Mouse (Mus musculus) telencephalon, adult 2 months (tissue): ENCODE data around the gene Scgb1b30.
A peak's percentile ranks its signal among the peaks of the same experiment; 100 is the strongest.
"Not testable (repeated sequence)": the region's sequence is repeated elsewhere in the genome, so short reads cannot be mapped to it uniquely, and the experiment has no call there.

Experiments
- DNase-seq: peaks from one replicate; pipeline ENCODE4 v3.0.0-alpha.2; 2011; ENCODE audit warnings: low read depth, low spot score

Scgb1b30 gene

GRCm38 (mm10) chr7:34094911-34095481, at the start of gene Scgb1b30:
Gene Scgb1b30 (plus strand): TSS chr7:34095431.
- no peak for DNase-seq

- not testable (repeated sequence) for DNase-seq
These were observed 27.1 kb upstream of the Scgb1b30 start for GRCm38 (mm10) chr7:34068132-34068531.

DNA sequence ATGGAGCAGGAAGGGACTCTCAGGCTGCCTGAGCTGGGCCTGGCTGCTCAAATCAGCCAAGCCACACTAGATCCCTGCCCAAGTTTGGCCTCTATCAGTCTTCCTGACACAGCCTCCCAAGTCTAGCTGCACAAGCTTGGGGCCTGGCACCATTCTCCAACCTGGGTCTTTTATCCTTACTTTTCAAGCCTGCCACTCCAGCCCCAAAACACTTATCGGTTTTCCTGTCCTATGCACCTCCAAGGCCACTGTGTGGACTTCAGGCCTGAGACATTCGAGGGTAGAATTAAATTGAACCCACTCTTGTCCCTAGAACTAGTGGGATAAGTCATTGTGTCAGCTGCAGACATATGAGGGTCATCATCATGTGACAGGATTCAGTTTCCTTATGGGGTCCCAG, 4.8 kb downstream of the Scgb1b30 start:
- DNase-seq = no peak

DNA sequence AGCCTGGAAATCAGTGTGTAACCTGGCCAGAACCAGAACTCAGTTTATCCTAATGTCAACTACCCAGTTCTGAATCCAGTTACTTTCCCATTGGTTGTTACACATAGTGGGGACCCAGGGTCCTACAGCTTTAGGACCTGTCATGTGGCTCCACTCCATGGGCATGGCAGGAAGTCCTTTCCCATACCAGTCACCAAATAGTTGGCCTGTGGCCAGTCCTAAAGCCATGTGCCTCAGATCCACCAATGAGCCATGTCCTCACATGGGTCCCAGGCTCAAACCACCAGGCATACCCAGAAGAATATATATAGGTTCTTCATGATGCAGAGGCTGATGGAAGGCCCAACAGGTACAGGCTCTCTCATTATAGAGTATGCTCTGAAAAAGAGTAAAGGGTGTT, 6.0 kb downstream of the Scgb1b30 start:
- no peak for DNase-seq

DNA sequence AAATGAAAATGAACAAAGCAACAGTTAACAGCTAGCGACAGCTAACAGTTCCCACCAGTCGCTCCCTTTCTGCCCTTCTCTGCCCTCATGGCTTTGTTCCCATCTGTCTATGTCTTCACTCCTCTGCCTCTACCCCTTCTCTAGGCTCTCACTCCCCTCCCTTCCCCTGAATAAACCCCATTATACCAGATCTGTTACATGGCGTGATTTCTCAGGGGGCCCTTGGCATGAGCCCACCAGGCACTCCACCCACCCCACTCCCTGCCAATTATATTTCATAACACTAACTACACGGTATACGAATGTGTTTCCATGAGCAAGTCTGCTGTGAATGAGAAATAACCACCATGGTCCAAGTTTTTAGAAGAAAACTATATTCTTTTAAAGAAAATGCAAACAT, 14.0 kb downstream of the Scgb1b30 start:
- DNase-seq = no peak

DNA sequence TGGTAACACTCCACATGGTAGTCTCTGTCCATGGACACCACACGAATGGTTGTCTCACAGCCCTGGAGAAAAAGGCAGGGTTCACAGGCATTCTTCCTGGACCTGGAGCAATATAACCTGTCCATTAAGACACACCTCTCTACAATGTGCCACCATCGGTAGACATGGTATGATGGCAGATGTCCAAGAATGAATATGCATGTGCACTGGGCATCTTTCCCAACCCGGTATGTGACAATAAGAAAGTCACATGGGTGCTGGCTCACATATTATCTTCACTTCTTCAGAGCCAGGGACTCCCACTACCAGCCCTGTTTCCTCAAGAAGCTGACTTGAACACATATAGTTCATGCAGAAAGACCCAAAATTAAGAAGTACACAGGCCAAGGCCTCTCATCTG, 21.4 kb downstream of the Scgb1b30 start:
- no peak for DNase-seq

GRCm38 (mm10) chr7:34120636-34121035, 25.4 kb downstream of the Scgb1b30 start:
- not testable (repeated sequence) for DNase-seq

DNA sequence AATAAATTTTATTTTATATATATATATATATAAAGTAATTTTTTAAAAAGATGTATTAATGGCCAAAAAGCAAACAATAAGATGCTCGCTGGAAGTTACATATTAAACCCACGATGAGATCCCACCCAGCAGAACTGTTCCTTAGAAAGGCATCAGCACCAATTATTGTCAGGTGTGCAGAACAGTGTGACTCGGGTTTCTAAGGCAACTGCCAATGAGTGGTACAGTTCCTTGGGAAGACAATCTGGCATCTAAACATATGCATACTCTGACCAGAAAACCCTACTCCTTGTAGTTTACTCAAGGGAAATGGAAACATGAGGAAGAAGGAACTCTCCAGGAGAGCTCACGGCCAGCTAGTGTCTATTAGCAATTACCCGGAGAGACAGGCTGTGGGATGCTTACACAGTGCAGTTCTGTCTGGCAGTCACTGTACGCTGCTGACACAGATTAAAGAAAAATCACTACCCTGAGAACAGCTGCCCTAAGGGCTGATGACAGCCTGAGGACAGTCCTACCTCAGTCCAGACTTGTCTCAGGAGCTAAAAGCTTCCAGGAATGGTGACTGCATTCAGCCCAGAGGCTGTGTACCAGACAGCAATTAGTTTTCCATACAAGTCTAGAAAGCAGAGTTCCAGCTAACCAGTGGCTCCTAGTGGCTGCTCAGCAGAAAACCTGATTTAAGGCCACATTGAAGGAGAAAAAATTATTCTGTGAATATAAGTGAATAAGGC, 27.9 kb downstream of the Scgb1b30 start:
- DNase-seq = peak; percentile 31

DNA sequence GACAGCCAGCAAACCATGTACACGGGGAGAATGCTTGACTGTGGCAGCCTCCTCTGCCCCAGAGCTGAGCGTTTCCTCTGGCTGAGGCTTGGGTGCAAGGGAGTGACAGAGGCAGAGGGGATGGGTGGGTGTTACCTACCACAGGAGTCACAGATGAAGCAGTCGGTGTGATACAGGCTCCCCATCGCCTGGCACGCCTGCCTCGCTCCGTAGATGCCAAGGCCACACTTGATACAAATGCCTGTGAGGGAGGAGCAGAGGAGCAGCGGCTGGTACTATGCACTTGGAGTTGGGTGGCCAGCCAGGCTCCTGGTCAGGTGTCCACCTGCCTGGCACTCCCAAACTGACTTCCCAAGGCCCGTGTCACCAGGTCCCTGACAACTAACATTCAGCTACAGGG, 30.1 kb downstream of the Scgb1b30 start:
- DNase-seq = no peak

- no peak for DNase-seq
These were observed 31.1 kb downstream of the Scgb1b30 start for GRCm38 (mm10) chr7:34126291-34126690.

- no peak for DNase-seq
These were observed 35.9 kb downstream of the Scgb1b30 start for GRCm38 (mm10) chr7:34131118-34131517.

DNA sequence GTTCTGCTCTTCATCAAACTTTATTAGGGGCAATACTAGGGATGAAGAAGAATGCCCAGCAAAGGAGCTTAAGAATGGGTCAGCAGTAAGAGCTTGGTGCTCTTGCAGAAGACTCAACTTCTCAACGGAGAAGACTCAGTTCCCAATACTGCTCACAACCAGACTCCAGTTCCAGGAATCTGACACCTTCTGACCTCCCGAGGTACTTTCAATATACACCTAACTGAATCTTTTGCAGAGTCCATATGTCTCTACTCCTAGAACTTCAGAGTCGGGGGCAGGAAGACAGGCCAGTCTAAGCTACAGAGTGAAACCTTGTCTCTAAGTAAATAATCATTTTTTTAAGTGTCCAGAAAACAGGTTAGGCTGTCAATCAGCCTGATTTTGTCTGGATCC, 36.7 kb downstream of the Scgb1b30 start:
- no peak for DNase-seq

- DNase-seq = no peak
These were observed 37.3 kb downstream of the Scgb1b30 start for GRCm38 (mm10) chr7:34132355-34133079.

DNA sequence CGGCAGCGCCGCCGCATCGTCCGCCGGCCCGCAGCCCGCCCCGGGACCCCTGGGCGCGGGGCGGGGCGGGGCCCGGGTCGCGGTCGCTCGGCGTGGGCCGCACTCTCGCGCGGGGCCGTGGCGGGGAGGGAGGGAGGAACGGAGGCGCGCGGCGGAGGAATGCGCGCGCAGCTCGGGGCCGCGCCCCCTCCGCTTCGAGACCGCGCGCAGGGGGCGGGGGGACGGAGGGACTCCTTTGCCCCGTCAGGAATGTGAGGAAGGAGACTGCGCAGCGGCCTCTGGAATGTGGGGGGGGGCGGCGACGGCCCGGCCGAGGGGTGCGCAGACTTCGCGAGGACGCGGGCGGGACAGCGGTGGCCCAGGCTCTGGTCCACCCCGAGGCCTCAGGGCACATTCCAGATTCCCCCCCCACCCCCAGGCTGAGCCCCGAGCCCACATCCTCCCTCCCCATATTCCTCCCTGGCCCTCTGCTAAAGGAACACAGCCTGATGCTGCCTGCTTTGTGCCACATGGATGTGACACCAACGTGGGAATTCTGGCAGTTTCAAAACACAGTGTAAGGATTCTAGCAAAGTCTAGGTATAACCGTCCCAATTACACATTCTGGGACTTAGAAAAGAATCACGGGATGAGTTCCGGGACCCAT, 38.0 kb downstream of the Scgb1b30 start, which contains the start of gene Wtip:
TSS of gene Wtip (minus strand) at position 152 of the 646 bp plus-strand sequence.
- DNase-seq = no peak

GRCm38 (mm10) chr7:34134336-34134735, 39.1 kb downstream of the Scgb1b30 start:
- no peak for DNase-seq

DNA sequence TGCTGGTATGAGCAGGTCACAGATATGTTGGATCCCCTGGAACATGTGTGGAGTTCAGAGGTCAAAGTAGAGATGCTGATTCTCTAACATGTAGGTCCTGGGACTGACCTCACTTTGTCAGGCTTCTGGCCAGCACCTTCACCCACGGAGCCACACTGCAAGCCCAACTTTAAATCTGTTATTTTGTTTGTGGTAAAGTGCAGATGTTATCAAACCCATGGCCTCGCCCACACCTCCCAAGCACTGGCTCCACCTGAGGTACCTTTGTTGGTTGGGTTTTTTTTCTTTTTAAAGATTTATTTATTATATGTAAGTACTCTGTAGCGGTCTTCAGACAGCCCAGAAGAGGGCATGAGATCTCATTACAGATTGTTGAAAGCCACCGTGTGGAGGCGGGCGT, 44.3 kb downstream of the Scgb1b30 start:
- DNase-seq = no peak

DNA sequence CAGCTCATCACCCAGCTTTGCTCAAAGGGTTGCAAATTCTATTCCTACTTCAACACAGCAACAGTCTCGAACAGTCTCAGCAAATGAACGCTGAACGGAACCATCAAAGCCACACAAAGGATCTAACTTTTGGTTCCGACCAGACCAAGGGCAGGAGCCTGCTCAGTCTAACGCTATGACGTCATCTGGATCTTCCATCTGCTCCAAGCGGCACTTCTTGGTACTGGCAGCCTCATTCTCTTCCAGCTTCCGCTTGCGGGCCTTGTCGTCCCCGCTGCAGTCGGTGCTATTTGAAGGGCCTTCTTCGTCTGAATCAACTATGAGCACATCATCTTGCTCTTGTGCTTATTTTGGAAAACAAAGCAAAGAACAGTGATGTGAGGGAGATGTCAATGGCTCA, 45.9 kb downstream of the Scgb1b30 start:
- DNase-seq = peak; percentile 29

DNA sequence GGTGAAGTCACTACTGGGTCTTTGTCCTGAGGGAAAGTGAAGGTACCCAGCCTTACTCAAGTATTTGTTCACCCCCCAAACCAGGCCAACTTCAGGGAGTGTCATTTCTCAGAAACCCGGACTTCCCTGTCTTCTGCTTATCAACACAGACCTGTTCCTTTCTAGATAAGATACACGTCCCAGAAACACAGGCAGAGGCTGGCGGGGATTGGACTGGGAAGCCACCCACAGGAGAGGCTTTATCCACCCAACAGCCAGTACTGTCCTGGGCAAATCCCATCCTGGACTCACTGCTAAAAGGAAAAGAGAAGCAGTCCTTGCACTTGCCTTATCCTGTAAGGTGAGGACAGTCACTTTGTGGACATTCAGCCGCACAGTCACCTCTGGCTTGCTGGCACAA, 52.0 kb downstream of the Scgb1b30 start:
- DNase-seq = no peak
